Mouse (Mus musculus): ENCODE measurements around the gene Pcnx2. TPM values are rescaled to one million over a fixed set of nuclear protein-coding genes. Genes with fewer than 3 reads are reported as not detected.
A peak's percentile ranks its signal among the peaks of the same experiment; 100 is the strongest.

Pcnx2 gene
- polyA plus RNA-seq, 1 experiment: 54.4 TPM

DNA sequence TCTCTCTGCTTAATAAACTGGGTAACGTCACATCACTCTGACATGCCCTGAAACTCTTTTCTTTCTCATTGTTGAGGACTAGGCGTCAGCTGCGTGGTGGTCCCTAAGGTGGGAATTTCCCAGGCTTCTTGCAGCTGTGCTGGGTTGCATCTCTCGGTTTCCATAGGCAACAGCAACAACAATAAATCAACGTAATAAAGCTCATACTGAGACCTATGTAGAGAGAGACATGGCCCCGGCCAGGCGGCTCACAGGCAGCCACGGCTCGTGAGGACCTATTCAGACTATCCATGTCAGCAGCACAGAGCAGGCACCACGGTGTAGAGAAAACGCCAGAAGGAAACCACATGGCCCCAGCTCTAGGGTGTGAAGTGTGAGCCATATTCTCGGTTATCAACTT, 50.3 kb downstream of the Pcnx2 start:
- H3K4me1 ChIP-seq (ENCODE audit: control insufficient read depth, insufficient read depth, low read length): peaks cover 4% of the 10 kb centered on the region
- no peak overlapping the region for H3K27ac ChIP-seq (ENCODE audit: insufficient read depth, low read length)
- no peak for TF ChIP-seq CTCF (IDR thresholded peaks at IDR 0.05; ENCODE audit: extremely low read depth, insufficient read depth, low read length)
- TF ChIP-seq POLR2A (IDR thresholded peaks at IDR 0.05; ENCODE audit: extremely low read depth, insufficient read depth, low read length): no peak
- H3K4me3 ChIP-seq (ENCODE audit: insufficient read depth, low read length): no peak overlapping the region

DNA sequence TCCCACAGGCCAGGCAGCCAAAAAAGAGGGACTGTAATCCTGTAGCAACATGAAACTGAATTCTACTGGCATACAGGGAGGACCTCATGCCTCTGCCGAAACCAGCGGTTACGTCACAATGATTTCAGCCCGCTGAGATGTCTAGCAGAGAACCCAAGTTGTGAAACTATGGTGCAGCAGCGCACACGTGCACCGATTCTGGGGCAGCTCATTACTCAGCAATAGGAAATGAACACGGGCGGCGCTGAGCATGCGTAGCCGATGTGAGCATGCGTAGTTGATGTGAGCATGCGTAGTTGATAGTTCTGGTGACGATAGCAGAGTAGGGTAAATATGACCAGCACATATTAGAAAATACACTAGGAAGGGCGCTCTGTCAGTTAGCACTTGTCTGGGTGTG, 52.8 kb downstream of the Pcnx2 start:
- TF ChIP-seq CTCF (IDR thresholded peaks at IDR 0.05; ENCODE audit: extremely low read depth, insufficient read depth, low read length) (no peak), POLR2A (IDR thresholded peaks at IDR 0.05; ENCODE audit: extremely low read depth, insufficient read depth, low read length) (no peak)
- H3K4me3 ChIP-seq (ENCODE audit: insufficient read depth, low read length): no peak overlapping the region
- H3K27ac ChIP-seq (ENCODE audit: insufficient read depth, low read length): no peak overlapping the region

DNA sequence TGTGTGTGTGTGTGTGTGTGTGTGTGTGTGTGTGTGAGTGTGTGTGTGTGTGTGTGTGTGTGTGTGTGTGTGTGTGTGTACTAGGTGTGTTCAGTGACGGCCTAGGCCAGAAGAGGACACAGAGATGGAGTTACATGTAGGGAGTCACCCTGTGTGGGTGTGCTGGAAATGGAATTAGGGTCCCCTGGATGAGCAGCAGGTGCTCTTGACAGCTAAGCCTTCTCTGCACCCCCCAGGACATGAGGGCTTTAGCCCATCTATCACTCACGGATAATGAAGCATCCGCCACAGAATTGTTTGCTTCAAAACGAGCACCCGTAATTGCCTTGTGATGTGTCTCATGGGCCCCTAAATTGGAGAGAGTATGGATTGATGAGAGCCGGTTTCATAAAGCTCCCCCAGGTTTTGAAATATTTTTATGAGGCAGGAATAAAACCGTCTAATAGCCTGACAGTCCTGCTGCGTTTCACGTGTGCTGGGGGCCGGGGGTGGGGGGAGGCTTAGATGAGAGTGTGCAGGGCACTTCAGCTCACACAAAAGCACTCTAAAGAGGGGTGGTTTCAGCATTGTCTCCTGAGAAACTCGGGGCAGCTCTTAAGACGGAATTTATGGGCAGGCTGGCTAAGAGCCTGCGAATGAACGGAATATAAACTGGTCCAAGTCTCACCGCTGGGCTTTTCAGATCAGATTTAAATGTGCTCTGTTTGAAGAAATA, 54.8 kb downstream of the Pcnx2 start:
- no peak overlapping the region for H3K4me3 ChIP-seq (ENCODE audit: insufficient read depth, low read length)
- no peak for TF ChIP-seq CTCF (IDR thresholded peaks at IDR 0.05; ENCODE audit: extremely low read depth, insufficient read depth, low read length)
- no peak for TF ChIP-seq POLR2A (IDR thresholded peaks at IDR 0.05; ENCODE audit: extremely low read depth, insufficient read depth, low read length)
- no peaks in the 10 kb centered on the region for H3K4me1 ChIP-seq (ENCODE audit: control insufficient read depth, insufficient read depth, low read length)
- H3K27ac ChIP-seq (ENCODE audit: insufficient read depth, low read length): no peak overlapping the region

More for the DNA sequence above, 52.8 kb downstream of the Pcnx2 start:
- peaks cover 4% of the 10 kb centered on the region for H3K4me1 ChIP-seq (ENCODE audit: control insufficient read depth, insufficient read depth, low read length)

DNA sequence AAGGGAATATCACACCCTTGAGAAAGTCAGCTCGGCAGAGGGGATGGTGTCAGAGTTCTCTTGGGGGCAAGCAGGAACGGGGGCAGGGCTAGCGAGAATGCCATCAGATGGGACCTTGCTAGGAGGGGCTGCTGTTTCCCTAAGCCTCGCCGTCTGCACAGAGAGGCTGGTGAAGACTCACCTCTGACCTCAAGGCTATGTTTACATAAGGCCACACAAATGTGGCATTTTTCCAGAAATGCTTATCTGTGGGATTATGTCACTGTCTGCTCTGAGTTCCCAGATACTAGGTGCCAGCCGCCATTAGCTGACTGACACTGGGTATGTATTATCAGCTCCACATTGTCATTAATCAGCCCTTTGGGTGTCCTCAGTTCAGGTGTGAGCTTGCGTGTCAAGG, 56.0 kb downstream of the Pcnx2 start:
- no peak overlapping the region for H3K27ac ChIP-seq (ENCODE audit: insufficient read depth, low read length)
- TF ChIP-seq CTCF (IDR thresholded peaks at IDR 0.05; ENCODE audit: extremely low read depth, insufficient read depth, low read length) (no peak), POLR2A (IDR thresholded peaks at IDR 0.05; ENCODE audit: extremely low read depth, insufficient read depth, low read length) (no peak)

DNA sequence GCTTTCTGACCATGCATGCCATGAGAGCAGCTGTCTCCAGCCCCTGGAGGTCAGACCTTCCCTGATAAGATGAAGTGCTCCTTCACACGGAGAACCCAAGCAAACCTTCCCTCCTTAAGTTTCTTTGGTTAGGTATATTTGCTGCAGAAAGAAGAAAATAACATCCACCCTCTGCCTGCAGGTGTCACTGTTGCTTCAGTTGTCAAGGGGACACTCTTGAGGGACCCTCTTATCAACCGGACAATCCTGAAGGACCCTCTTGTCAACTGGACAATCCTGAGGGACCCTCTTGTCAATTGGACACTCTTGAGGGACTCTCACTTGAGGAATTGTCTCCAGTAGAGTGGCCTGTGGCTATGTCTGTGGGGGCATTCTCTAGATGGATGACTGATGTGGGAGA, 73.4 kb downstream of the Pcnx2 start:
- peaks cover 4% of the 10 kb centered on the region for H3K4me1 ChIP-seq (ENCODE audit: control insufficient read depth, insufficient read depth, low read length)
- H3K4me3 ChIP-seq (ENCODE audit: insufficient read depth, low read length): no peak overlapping the region
- TF ChIP-seq POLR2A (IDR thresholded peaks at IDR 0.05; ENCODE audit: extremely low read depth, insufficient read depth, low read length) (no peak), CTCF (IDR thresholded peaks at IDR 0.05; ENCODE audit: extremely low read depth, insufficient read depth, low read length) (peak; percentile 47)
- H3K27ac ChIP-seq (ENCODE audit: insufficient read depth, low read length): no peak overlapping the region

More for the DNA sequence above, 56.0 kb downstream of the Pcnx2 start:
- H3K4me1 ChIP-seq (ENCODE audit: control insufficient read depth, insufficient read depth, low read length): no peaks in the 10 kb centered on the region
- H3K4me3 ChIP-seq (ENCODE audit: insufficient read depth, low read length): no peak overlapping the region

DNA sequence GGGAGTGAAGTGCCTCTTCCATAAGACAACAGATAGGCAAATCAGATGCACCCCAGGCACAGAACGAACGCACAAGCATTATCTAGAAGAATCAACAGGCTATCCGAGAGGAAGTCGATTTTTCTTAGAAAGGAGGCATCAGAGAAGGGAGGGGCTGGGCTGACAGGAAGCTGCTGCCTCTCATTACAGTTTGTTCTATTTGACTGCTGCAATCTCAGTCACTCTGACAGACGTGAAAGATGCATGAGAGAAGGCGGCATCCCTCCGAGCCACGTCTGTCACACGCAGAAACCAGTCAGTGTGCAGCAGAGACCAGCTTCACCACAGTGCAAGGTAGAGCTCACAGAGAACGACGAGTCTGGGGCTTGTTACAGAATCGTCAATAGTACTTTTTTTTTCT, 74.4 kb downstream of the Pcnx2 start:
- TF ChIP-seq POLR2A (IDR thresholded peaks at IDR 0.05; ENCODE audit: extremely low read depth, insufficient read depth, low read length) (peak; percentile 48; the same call in 1 of the 2 replicates), CTCF (IDR thresholded peaks at IDR 0.05; ENCODE audit: extremely low read depth, insufficient read depth, low read length) (no peak)
- H3K4me3 ChIP-seq (ENCODE audit: insufficient read depth, low read length): no peak overlapping the region
- H3K27ac ChIP-seq (ENCODE audit: insufficient read depth, low read length): no peak overlapping the region
- H3K4me1 ChIP-seq (ENCODE audit: control insufficient read depth, insufficient read depth, low read length): peaks cover 4% of the 10 kb centered on the region

DNA sequence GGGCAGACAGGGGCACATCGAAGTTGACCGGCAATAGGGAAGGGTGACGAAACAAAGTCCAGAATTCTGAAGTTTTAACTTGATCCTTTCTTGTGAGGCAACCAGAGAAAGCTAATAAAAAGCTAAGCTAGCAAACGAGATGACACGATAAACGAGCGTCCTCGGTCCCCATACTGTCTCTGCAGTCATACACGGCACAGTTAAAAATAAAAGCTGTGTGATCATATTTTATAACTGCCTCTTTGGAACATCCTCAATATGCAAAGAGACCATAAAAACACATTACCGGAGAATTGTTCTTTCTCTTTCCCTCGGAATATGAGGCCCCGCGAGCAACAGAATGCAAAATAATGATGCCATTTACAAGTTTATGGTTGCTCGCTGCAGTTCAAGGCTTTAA, 76.1 kb downstream of the Pcnx2 start:
- TF ChIP-seq POLR2A (IDR thresholded peaks at IDR 0.05; ENCODE audit: extremely low read depth, insufficient read depth, low read length): no peak
- no peak for TF ChIP-seq CTCF (IDR thresholded peaks at IDR 0.05; ENCODE audit: extremely low read depth, insufficient read depth, low read length)
- Histone ChIP-seq H3K4me3 (ENCODE audit: insufficient read depth, low read length) (no peak overlapping the region), H3K4me1 (ENCODE audit: control insufficient read depth, insufficient read depth, low read length) (peaks cover 4% of the 10 kb centered on the region), H3K27ac (ENCODE audit: insufficient read depth, low read length) (no peak overlapping the region)

DNA sequence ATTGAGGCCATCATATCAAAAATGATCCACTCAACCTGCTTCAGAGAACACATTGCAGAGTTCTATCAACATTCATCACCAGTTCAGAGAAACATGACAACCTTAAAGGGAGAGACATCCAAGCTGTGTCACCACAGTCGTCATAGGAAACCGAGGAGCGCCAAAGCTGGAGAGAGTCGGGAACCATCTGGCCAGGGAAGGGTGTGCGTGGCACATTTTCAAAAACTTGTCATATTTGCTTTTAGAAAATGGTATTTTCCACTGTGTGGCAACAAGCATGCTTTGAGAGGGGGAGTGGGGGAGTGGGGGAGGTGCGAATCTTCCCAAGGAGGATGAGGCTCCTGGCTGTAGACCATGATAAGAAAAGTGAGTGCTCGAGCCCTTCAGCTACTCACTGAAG, 78.3 kb downstream of the Pcnx2 start:
- Histone ChIP-seq H3K4me1 (ENCODE audit: control insufficient read depth, insufficient read depth, low read length) (peaks cover 4% of the 10 kb centered on the region), H3K4me3 (ENCODE audit: insufficient read depth, low read length) (no peak overlapping the region), H3K27ac (ENCODE audit: insufficient read depth, low read length) (no peak overlapping the region)
- no peak for TF ChIP-seq POLR2A (IDR thresholded peaks at IDR 0.05; ENCODE audit: extremely low read depth, insufficient read depth, low read length)
- TF ChIP-seq CTCF (IDR thresholded peaks at IDR 0.05; ENCODE audit: extremely low read depth, insufficient read depth, low read length): no peak

DNA sequence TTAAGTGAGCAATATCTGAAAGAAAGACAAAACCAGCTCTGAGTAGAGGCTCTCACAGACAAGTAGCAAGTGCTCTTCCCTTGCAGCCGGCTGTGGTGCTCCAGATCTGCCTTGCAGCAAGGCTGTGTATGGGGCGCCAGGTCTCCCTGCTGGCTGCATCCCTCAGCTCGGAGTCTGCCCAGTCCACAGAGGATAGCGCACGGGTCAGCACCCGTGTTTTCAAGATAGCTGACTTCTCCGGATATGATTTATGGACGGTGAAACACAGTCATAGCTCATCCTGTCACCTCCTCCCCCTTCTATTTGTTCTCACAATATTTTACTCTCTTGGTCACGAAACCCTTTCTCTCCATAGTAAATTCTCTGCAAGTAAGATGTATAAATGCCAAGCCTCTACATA, 79.3 kb downstream of the Pcnx2 start:
- Histone ChIP-seq H3K4me1 (ENCODE audit: control insufficient read depth, insufficient read depth, low read length) (peaks cover 3% of the 10 kb centered on the region), H3K27ac (ENCODE audit: insufficient read depth, low read length) (no peak overlapping the region), H3K4me3 (ENCODE audit: insufficient read depth, low read length) (no peak overlapping the region)
- TF ChIP-seq POLR2A (IDR thresholded peaks at IDR 0.05; ENCODE audit: extremely low read depth, insufficient read depth, low read length) (no peak), CTCF (IDR thresholded peaks at IDR 0.05; ENCODE audit: extremely low read depth, insufficient read depth, low read length) (no peak)

DNA sequence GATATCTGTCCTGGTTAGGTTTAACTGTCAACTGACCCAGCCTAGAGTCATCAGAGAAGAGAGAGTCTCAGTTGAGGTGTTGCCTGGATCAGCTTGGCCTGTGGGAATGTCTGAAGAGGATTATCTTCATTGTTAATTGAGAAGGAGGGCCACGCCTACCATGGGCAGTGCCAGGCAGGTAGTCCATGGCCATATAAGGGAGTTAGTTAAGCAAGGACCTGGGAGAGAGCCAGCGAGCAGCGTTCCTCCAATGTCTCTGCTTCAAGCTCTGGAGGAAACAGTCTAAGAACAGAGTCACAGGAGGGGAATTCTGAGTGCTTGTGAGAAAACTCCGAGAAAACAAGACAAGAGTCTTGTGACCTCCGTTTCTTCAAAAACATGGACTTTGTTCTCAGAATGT, 81.4 kb downstream of the Pcnx2 start:
- no peak overlapping the region for H3K27ac ChIP-seq (ENCODE audit: insufficient read depth, low read length)
- no peak for TF ChIP-seq POLR2A (IDR thresholded peaks at IDR 0.05; ENCODE audit: extremely low read depth, insufficient read depth, low read length)
- no peak for TF ChIP-seq CTCF (IDR thresholded peaks at IDR 0.05; ENCODE audit: extremely low read depth, insufficient read depth, low read length)
- no peaks in the 10 kb centered on the region for H3K4me1 ChIP-seq (ENCODE audit: control insufficient read depth, insufficient read depth, low read length)
- H3K4me3 ChIP-seq (ENCODE audit: insufficient read depth, low read length): no peak overlapping the region
